Mouse (Mus musculus): ENCODE results near the gene Galntl6.

- TF ChIP-seq GATA1 (IDR thresholded peaks at IDR 0.05; ENCODE audit: low read length) (no peak), TAL1 (IDR thresholded peaks at IDR 0.05; ENCODE audit: low read length) (no peak)
Observed at GRCm38 (mm10) chr8:57801197-57801596, 1111.2 kb downstream of the Galntl6 start.
